Mouse (Mus musculus) liver, embryonic 12.5 days (tissue): ENCODE measurements around the gene Erp44. TPM values are rescaled to one million over a fixed set of nuclear protein-coding genes. Genes with fewer than 3 reads are reported as not detected.

Experiments
- ATAC-seq: fragments of 200-750 bp; cut with Nextera tagmentation; 2 replicates; pipeline ENCODE4 v1.8.0; 2017; ENCODE audit warnings: moderate number of reproducible peaks, mild to moderate bottlenecking, moderate library complexity
- H3K27ac ChIP-seq: fragments of 300-500 bp; sonication (generic); 2 replicates; pipeline ENCODE4 v1.5.1; 2016; ENCODE audit warnings: mild to moderate bottlenecking
- H3K27me3 ChIP-seq: fragments of 300-500 bp; sonication (generic); replicated peaks from 2 replicates; pipeline ENCODE4 v1.6.1; 2016; ENCODE audit warnings: mild to moderate bottlenecking, moderate library complexity
- H3K36me3 ChIP-seq: fragments of 300-500 bp; sonication (generic); 2 replicates; pipeline ENCODE4 v1.6.1; 2016; ENCODE audit warnings: mild to moderate bottlenecking, moderate library complexity
- H3K4me1 ChIP-seq: fragments of 300-500 bp; sonication (generic); 2 replicates; pipeline ENCODE4 v1.6.1; 2016
- H3K4me2 ChIP-seq: fragments of 300-500 bp; sonication (generic); 2 replicates; pipeline ENCODE4 v1.6.1; 2016; ENCODE audit warnings: mild to moderate bottlenecking, moderate library complexity
- H3K4me3 ChIP-seq: fragments of 300-500 bp; sonication (generic); 2 replicates; pipeline ENCODE4 v1.5.1; 2016; ENCODE audit warnings: mild to moderate bottlenecking, moderate library complexity
- H3K9ac ChIP-seq: fragments of 300-500 bp; sonication (generic); 2 replicates; pipeline ENCODE4 v1.6.1; 2016; ENCODE audit warnings: mild to moderate bottlenecking, moderate library complexity
- H3K9me3 ChIP-seq: fragments of 300-500 bp; sonication (generic); replicated peaks from 2 replicates; pipeline ENCODE4 v1.6.1; 2016; ENCODE audit warnings: mild to moderate bottlenecking, moderate library complexity
- WGBS: fragments of 180-500 bp; shearing (Covaris S2); methylation state at CpG from one replicate; pipeline ENCODE4 v1.1.7; 2016; ENCODE audit not compliant: insufficient replicate concordance; 5-methylcytosine and 5-hydroxymethylcytosine counted together
- microRNA counts: library from miRNA; unstranded; fragments of <30 nt; microRNA quantifications from one replicate; lab custom pipeline; 2017
- microRNA-seq: library from miRNA; unstranded; fragments of <30 nt; microRNA quantifications from one replicate; pipeline ENCODE4, GENCODE M21; 2017
- polyA plus RNA-seq: library from polyadenylated mRNA; unstranded; fragments of >200 nt; fragmentation: Nextera tagmentation; extraction: Ambion mirVana; gene quantifications from 2 replicates; pipeline ENCODE4 v1.2.1, GENCODE M21; 2016

Erp44 gene
- polyA plus RNA-seq, 1 experiment from 2014 or later = 55.6 TPM

GRCm38 (mm10) chr4:48149492-48149891 is 129.9 kb downstream of the Erp44 start:
- 58% methylated on average over 2 of the region's 2 CpGs for WGBS
- Histone ChIP-seq H3K4me1 (peaks cover 21% of the 10 kb centered on the region), H3K9me3 (no peaks in the 10 kb centered on the region), H3K4me2 (no peak overlapping the region), H3K27ac (no peak overlapping the region), H3K36me3 (peaks cover 7% of the 10 kb centered on the region), H3K9ac (no peak overlapping the region), H3K27me3 (no peaks in the 10 kb centered on the region), H3K4me3 (no peak overlapping the region)
- peak; percentile 54; the same call in 1 of the 2 replicates for ATAC-seq

MicroRNAs encoded within 50 kb of the gene (microRNA counts, 519-probe panel; counts per million panel counts)
- 582 counts per million, percentile 70 among the panel's probes with 10 or more counts for microRNA mmu-miR-1958 (lab: Ali Mortazavi, UCI)

Small RNAs within 50 kb of the gene (microRNA-seq; reads per million reads assigned to microRNA genes)
- gene Mir1958 = not detected

Other genes starting within 250 kb of the Erp44 start
- gene Nr4a3, start 234.4 kb downstream of the Erp44 start, polyA plus RNA-seq = 0.02 TPM in 1 of 2 replicates, not detected in the other
- 24.1 TPM in 2 replicates for gene Stx17, start 154.6 kb downstream of the Erp44 start, polyA plus RNA-seq
- 3.3 and 3.7 TPM in 2 replicates for gene Invs, start 202 bp upstream of the Erp44 start, polyA plus RNA-seq
- gene Tex10, start 193.9 kb upstream of the Erp44 start, polyA plus RNA-seq = 36.7 and 36.8 TPM in 2 replicates